Mouse (Mus musculus): Measurements from ENCODE around the gene Tgfb1. TPM values are rescaled to one million over a fixed set of nuclear protein-coding genes. Genes with fewer than 3 reads are reported as not detected.

Gene Tgfb1
- total and polyA plus RNA-seq, 2 experiments from 2014 or later, result 0.88 to 2.2 TPM

- no peaks in the 10 kb centered on the region for H3K9me3 ChIP-seq (ENCODE audit: low read length)
- no peak for ATAC-seq (ENCODE audit: low FRiP score)
- WGBS, result 75% methylated on average over 21 of the region's 21 CpGs
- DNase-seq (ENCODE audit: low spot score), result no peak
- H3K4me3 ChIP-seq (ENCODE audit: low read depth, low read length), result no peak overlapping the region
- H3K4me1 ChIP-seq (ENCODE audit: insufficient read depth, low read length), result peaks cover 6% of the 10 kb centered on the region
- no peak for TF ChIP-seq CTCF (IDR thresholded peaks at IDR 0.05)
- no peak overlapping the region for H3K27ac ChIP-seq (ENCODE audit: low read depth, low read length)
- H3K4me2 ChIP-seq (ENCODE audit: low read depth, low read length, poor library complexity, severe bottlenecking), result no peak overlapping the region
- H3K27me3 ChIP-seq (ENCODE audit: insufficient read depth, low read length), result peaks cover 36% of the 10 kb centered on the region
- H3K36me3 ChIP-seq (ENCODE audit: insufficient read depth, low read length), result no peaks in the 10 kb centered on the region
- H3K9ac ChIP-seq (replicated peaks; ENCODE audit: low read length, poor library complexity, severe bottlenecking), result no peak overlapping the region
These were observed 804 bp upstream of the Tgfb1 start for GRCm38 (mm10) chr7:25685926-25686470.

DNA sequence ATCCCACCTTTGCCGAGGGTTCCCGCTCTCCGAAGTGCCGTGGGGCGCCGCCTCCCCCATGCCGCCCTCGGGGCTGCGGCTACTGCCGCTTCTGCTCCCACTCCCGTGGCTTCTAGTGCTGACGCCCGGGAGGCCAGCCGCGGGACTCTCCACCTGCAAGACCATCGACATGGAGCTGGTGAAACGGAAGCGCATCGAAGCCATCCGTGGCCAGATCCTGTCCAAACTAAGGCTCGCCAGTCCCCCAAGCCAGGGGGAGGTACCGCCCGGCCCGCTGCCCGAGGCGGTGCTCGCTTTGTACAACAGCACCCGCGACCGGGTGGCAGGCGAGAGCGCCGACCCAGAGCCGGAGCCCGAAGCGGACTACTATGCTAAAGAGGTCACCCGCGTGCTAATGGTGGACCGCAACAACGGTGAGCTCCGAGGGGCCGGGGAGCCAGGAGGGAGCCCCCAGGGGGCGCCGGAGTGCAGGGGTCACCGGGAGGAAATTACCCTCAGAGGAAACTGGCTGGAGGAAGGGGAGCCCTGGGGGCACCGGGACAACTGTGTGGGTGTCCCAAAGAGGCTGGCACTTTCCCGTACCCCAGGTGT lies 1.1 kb downstream of the Tgfb1 start:
- no peak overlapping the region for H3K27ac ChIP-seq (ENCODE audit: low read depth, low read length)
- TF ChIP-seq CTCF (IDR thresholded peaks at IDR 0.05), result 0 out of 2 replicates have a peak, but pooled peaks have one; percentile 23
- DNase-seq (ENCODE audit: low spot score), result no peak
- peaks cover 42% of the 10 kb centered on the region for H3K27me3 ChIP-seq (ENCODE audit: insufficient read depth, low read length)
- H3K4me3 ChIP-seq (ENCODE audit: low read depth, low read length), result peak overlapping the region; percentile 38
- H3K36me3 ChIP-seq (ENCODE audit: insufficient read depth, low read length), result no peaks in the 10 kb centered on the region
- H3K9ac ChIP-seq (replicated peaks; ENCODE audit: low read length, poor library complexity, severe bottlenecking), result peak overlapping the region; percentile 39
- peak overlapping the region; percentile 73 for H3K4me2 ChIP-seq (ENCODE audit: low read depth, low read length, poor library complexity, severe bottlenecking)
- H3K9me3 ChIP-seq (ENCODE audit: low read length), result no peaks in the 10 kb centered on the region
- no peak for ATAC-seq (ENCODE audit: low FRiP score)
- H3K4me1 ChIP-seq (ENCODE audit: insufficient read depth, low read length), result peaks cover 6% of the 10 kb centered on the region
- WGBS, result under 1% methylated on average over 47 of the region's 47 CpGs

- Histone ChIP-seq H3K4me3 (ENCODE audit: low read depth, low read length) (peak overlapping the region; percentile 38), H3K4me1 (ENCODE audit: insufficient read depth, low read length) (peaks cover 6% of the 10 kb centered on the region), H3K36me3 (ENCODE audit: insufficient read depth, low read length) (no peaks in the 10 kb centered on the region), H3K27me3 (ENCODE audit: insufficient read depth, low read length) (peaks cover 42% of the 10 kb centered on the region), H3K9me3 (ENCODE audit: low read length) (no peaks in the 10 kb centered on the region), H3K4me2 (ENCODE audit: low read depth, low read length, poor library complexity, severe bottlenecking) (peak overlapping the region; percentile 73), H3K27ac (ENCODE audit: low read depth, low read length) (no peak overlapping the region), H3K9ac (replicated peaks; ENCODE audit: low read length, poor library complexity, severe bottlenecking) (peak overlapping the region; percentile 48; the same call in 1 of the 2 replicates)
- WGBS, result 2% methylated on average over 48 of the region's 52 CpGs
- ATAC-seq (ENCODE audit: low FRiP score) (peak; percentile 29; the same call in 1 of the 2 replicates), DNase-seq (ENCODE audit: low spot score) (no peak)
- no peak for TF ChIP-seq CTCF (IDR thresholded peaks at IDR 0.05)
These were observed 2.2 kb downstream of the Tgfb1 start for GRCm38 (mm10) chr7:25688810-25689586.

GRCm38 (mm10) chr7:25689603-25690021 lies 2.8 kb downstream of the Tgfb1 start:
- peak overlapping the region; percentile 48; the same call in 1 of the 2 replicates for H3K9ac ChIP-seq (replicated peaks; ENCODE audit: low read length, poor library complexity, severe bottlenecking)
- no peak overlapping the region for H3K27ac ChIP-seq (ENCODE audit: low read depth, low read length)
- H3K27me3 ChIP-seq (ENCODE audit: insufficient read depth, low read length), result peaks cover 42% of the 10 kb centered on the region
- TF ChIP-seq CTCF (IDR thresholded peaks at IDR 0.05), result no peak
- no peaks in the 10 kb centered on the region for H3K9me3 ChIP-seq (ENCODE audit: low read length)
- peaks cover 6% of the 10 kb centered on the region for H3K4me1 ChIP-seq (ENCODE audit: insufficient read depth, low read length)
- H3K4me3 ChIP-seq (ENCODE audit: low read depth, low read length), result peak overlapping the region; percentile 38
- ATAC-seq (ENCODE audit: low FRiP score), result no peak
- H3K36me3 ChIP-seq (ENCODE audit: insufficient read depth, low read length), result no peaks in the 10 kb centered on the region
- peak overlapping the region; percentile 73 for H3K4me2 ChIP-seq (ENCODE audit: low read depth, low read length, poor library complexity, severe bottlenecking)
- WGBS, result 14% methylated on average over 12 of the region's 12 CpGs
- DNase-seq (ENCODE audit: low spot score), result no peak

DNA sequence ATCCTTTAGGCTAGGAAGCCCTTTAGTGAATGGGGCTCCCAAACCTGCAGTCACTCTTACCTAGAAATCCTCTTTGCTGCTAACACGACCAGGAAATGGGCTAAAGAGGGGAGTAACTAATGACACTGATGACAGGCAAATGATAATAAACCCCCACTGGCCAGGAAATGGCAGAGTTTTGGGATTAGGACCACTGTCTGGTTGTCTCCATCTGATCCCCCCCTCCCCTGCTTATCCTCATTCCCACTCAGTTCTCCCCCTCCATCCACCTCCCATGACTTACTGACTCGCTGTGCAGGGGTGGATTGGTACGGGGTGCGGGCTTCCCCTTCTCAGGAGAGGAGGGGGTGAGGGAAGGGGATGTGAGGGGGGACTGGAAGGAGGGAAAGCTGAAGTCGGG lies 3.2 kb downstream of the Tgfb1 start:
- Histone ChIP-seq H3K9ac (replicated peaks; ENCODE audit: low read length, poor library complexity, severe bottlenecking) (no peak overlapping the region), H3K4me2 (ENCODE audit: low read depth, low read length, poor library complexity, severe bottlenecking) (no peak overlapping the region), H3K36me3 (ENCODE audit: insufficient read depth, low read length) (no peaks in the 10 kb centered on the region), H3K9me3 (ENCODE audit: low read length) (no peaks in the 10 kb centered on the region), H3K27me3 (ENCODE audit: insufficient read depth, low read length) (peaks cover 42% of the 10 kb centered on the region), H3K4me1 (ENCODE audit: insufficient read depth, low read length) (peaks cover 6% of the 10 kb centered on the region), H3K4me3 (ENCODE audit: low read depth, low read length) (no peak overlapping the region), H3K27ac (ENCODE audit: low read depth, low read length) (no peak overlapping the region)
- WGBS, result 39% methylated on average over 5 of the region's 5 CpGs
- DNase-seq (ENCODE audit: low spot score) (no peak), ATAC-seq (ENCODE audit: low FRiP score) (no peak)
- no peak for TF ChIP-seq CTCF (IDR thresholded peaks at IDR 0.05)

DNA sequence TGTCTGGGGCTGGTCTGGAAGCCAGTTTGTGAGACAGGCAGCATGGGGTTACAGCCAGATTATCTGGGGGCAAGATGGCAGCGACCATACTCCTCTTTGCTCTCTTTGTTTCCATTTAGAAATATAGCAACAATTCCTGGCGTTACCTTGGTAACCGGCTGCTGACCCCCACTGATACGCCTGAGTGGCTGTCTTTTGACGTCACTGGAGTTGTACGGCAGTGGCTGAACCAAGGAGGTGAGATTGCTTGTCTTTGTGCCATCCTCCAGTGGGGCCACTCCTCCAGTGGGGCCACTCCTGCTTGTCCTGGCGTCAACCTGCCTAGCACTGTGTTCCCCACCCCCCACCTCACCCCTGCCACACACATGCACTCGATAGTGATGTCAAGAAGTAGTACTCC lies 7.3 kb downstream of the Tgfb1 start:
- Histone ChIP-seq H3K4me1 (ENCODE audit: insufficient read depth, low read length) (no peaks in the 10 kb centered on the region; the same call in 1 of the 2 replicates), H3K4me2 (ENCODE audit: low read depth, low read length, poor library complexity, severe bottlenecking) (no peak overlapping the region), H3K4me3 (ENCODE audit: low read depth, low read length) (no peak overlapping the region), H3K9ac (replicated peaks; ENCODE audit: low read length, poor library complexity, severe bottlenecking) (no peak overlapping the region), H3K9me3 (ENCODE audit: low read length) (no peaks in the 10 kb centered on the region), H3K27me3 (ENCODE audit: insufficient read depth, low read length) (peaks cover 17% of the 10 kb centered on the region; the same call in 1 of the 2 replicates), H3K27ac (ENCODE audit: low read depth, low read length) (peak overlapping the region; percentile 47; the same call in 1 of the 2 replicates), H3K36me3 (ENCODE audit: insufficient read depth, low read length) (no peaks in the 10 kb centered on the region)
- DNase-seq (ENCODE audit: low spot score) (no peak), ATAC-seq (ENCODE audit: low FRiP score) (peak; percentile 61)
- no peak for TF ChIP-seq CTCF (IDR thresholded peaks at IDR 0.05)
- 35% methylated on average over 8 of the region's 8 CpGs for WGBS

Data from midbrain, postnatal 0 days (tissue).